Mouse (Mus musculus): Measurements from ENCODE around the gene Eppin. TPM values are rescaled to one million over a fixed set of nuclear protein-coding genes. Genes with fewer than 3 reads are reported as not detected.
A peak's percentile ranks its signal among the peaks of the same experiment; 100 is the strongest.

Gene Eppin
- polyA plus RNA-seq, 1 experiment from 2014 or later: not detected

- Histone ChIP-seq H3K27ac (ENCODE audit: low read depth, low read length) (no peak overlapping the region), H3K4me3 (ENCODE audit: low read depth, low read length) (no peak overlapping the region), H3K4me2 (no peak overlapping the region), H3K4me1 (ENCODE audit: control insufficient read depth, insufficient read depth, low read length) (0 out of 2 replicates have a peak, but pooled peaks cover 4% of the 10 kb centered on the region), H3K9me3 (replicated peaks; ENCODE audit: control insufficient read depth, low read length) (no peaks in the 10 kb centered on the region), H3K27me3 (ENCODE audit: control insufficient read depth, insufficient read depth, low read length) (peaks cover 21% of the 10 kb centered on the region), H3K9ac (ENCODE audit: low read depth, low read length) (no peak overlapping the region), H3K36me3 (ENCODE audit: control insufficient read depth, insufficient read depth, low read length) (no peaks in the 10 kb centered on the region)
- 67% methylated on average over 5 of the region's 5 CpGs for WGBS (ENCODE audit: insufficient replicate concordance)
- ATAC-seq (replicated peaks; ENCODE audit: insufficient number of reproducible peaks, low FRiP score, low TSS enrichment): no peak
Observed at GRCm38 (mm10) chr2:164564346-164564745, 29.0 kb downstream of the Eppin start.

GRCm38 (mm10) chr2:164563339-164564038 lies 29.9 kb downstream of the Eppin start:
- peak; percentile 41; the same call in 1 of the 2 replicates for ATAC-seq (replicated peaks; ENCODE audit: insufficient number of reproducible peaks, low FRiP score, low TSS enrichment)
- peak overlapping the region; percentile 72 for H3K9ac ChIP-seq (ENCODE audit: low read depth, low read length)
- H3K27me3 ChIP-seq (ENCODE audit: control insufficient read depth, insufficient read depth, low read length): peaks cover 21% of the 10 kb centered on the region
- H3K9me3 ChIP-seq (replicated peaks; ENCODE audit: control insufficient read depth, low read length): no peaks in the 10 kb centered on the region
- H3K36me3 ChIP-seq (ENCODE audit: control insufficient read depth, insufficient read depth, low read length): no peaks in the 10 kb centered on the region
- 0 out of 2 replicates have a peak, but pooled peaks cover 4% of the 10 kb centered on the region for H3K4me1 ChIP-seq (ENCODE audit: control insufficient read depth, insufficient read depth, low read length)
- peak overlapping the region; percentile 97 for H3K4me2 ChIP-seq
- no peak overlapping the region for H3K27ac ChIP-seq (ENCODE audit: low read depth, low read length)
- H3K4me3 ChIP-seq (ENCODE audit: low read depth, low read length): peak overlapping the region; percentile 52
- under 1% methylated on average over 32 of the region's 32 CpGs for WGBS (ENCODE audit: insufficient replicate concordance)

- no peaks in the 10 kb centered on the region for H3K9me3 ChIP-seq (replicated peaks; ENCODE audit: control insufficient read depth, low read length)
- H3K27me3 ChIP-seq (ENCODE audit: control insufficient read depth, insufficient read depth, low read length): peaks cover 21% of the 10 kb centered on the region
- no peak for ATAC-seq (replicated peaks; ENCODE audit: insufficient number of reproducible peaks, low FRiP score, low TSS enrichment)
- no peaks in the 10 kb centered on the region for H3K36me3 ChIP-seq (ENCODE audit: control insufficient read depth, insufficient read depth, low read length)
- peak within 1 kb of the TSS; percentile 72 for H3K9ac ChIP-seq (ENCODE audit: low read depth, low read length)
- peak within 1 kb of the TSS; percentile 52 for H3K4me3 ChIP-seq (ENCODE audit: low read depth, low read length)
- H3K4me2 ChIP-seq: peak within 1 kb of the TSS; percentile 97
- no peak within 1 kb of the TSS for H3K27ac ChIP-seq (ENCODE audit: low read depth, low read length)
- 0 out of 2 replicates have a peak, but pooled peaks cover 4% of the 10 kb centered on the region for H3K4me1 ChIP-seq (ENCODE audit: control insufficient read depth, insufficient read depth, low read length)
- WGBS (ENCODE audit: insufficient replicate concordance): 4% methylated on average over 24 of the region's 24 CpGs
Observed at GRCm38 (mm10) chr2:164562391-164563188, 30.8 kb downstream of the Eppin start, which contains the start of gene Wfdc2. Gene Wfdc2, plus strand, starts transcription at chr2:164562413.

- peaks cover 18% of the 10 kb centered on the region for H3K27me3 ChIP-seq (ENCODE audit: control insufficient read depth, insufficient read depth, low read length)
- WGBS (ENCODE audit: insufficient replicate concordance): 83% methylated on average over 8 of the region's 8 CpGs
- no peaks in the 10 kb centered on the region for H3K9me3 ChIP-seq (replicated peaks; ENCODE audit: control insufficient read depth, low read length)
- H3K4me2 ChIP-seq: no peak overlapping the region
- 0 out of 2 replicates have a peak, but pooled peaks cover 4% of the 10 kb centered on the region for H3K4me1 ChIP-seq (ENCODE audit: control insufficient read depth, insufficient read depth, low read length)
- no peak overlapping the region for H3K4me3 ChIP-seq (ENCODE audit: low read depth, low read length)
- no peak for ATAC-seq (replicated peaks; ENCODE audit: insufficient number of reproducible peaks, low FRiP score, low TSS enrichment)
- H3K27ac ChIP-seq (ENCODE audit: low read depth, low read length): no peak overlapping the region
- H3K9ac ChIP-seq (ENCODE audit: low read depth, low read length): no peak overlapping the region
- H3K36me3 ChIP-seq (ENCODE audit: control insufficient read depth, insufficient read depth, low read length): no peaks in the 10 kb centered on the region
Observed at GRCm38 (mm10) chr2:164560106-164560505, 33.3 kb downstream of the Eppin start.

- 0 out of 2 replicates have a peak, but pooled peaks cover 4% of the 10 kb centered on the region for H3K4me1 ChIP-seq (ENCODE audit: control insufficient read depth, insufficient read depth, low read length)
- no peak overlapping the region for H3K27ac ChIP-seq (ENCODE audit: low read depth, low read length)
Observed at GRCm38 (mm10) chr2:164558991-164559645, 34.3 kb downstream of the Eppin start.

GRCm38 (mm10) chr2:164558426-164558825 lies 35.0 kb downstream of the Eppin start:
- Histone ChIP-seq H3K36me3 (ENCODE audit: control insufficient read depth, insufficient read depth, low read length) (no peaks in the 10 kb centered on the region), H3K9me3 (replicated peaks; ENCODE audit: control insufficient read depth, low read length) (no peaks in the 10 kb centered on the region), H3K4me3 (ENCODE audit: low read depth, low read length) (no peak overlapping the region), H3K9ac (ENCODE audit: low read depth, low read length) (no peak overlapping the region), H3K27me3 (ENCODE audit: control insufficient read depth, insufficient read depth, low read length) (peaks cover 14% of the 10 kb centered on the region), H3K4me1 (ENCODE audit: control insufficient read depth, insufficient read depth, low read length) (0 out of 2 replicates have a peak, but pooled peaks cover 4% of the 10 kb centered on the region), H3K4me2 (no peak overlapping the region), H3K27ac (ENCODE audit: low read depth, low read length) (no peak overlapping the region)
- ATAC-seq (replicated peaks; ENCODE audit: insufficient number of reproducible peaks, low FRiP score, low TSS enrichment): no peak
- 80% methylated on average over 8 of the region's 8 CpGs for WGBS (ENCODE audit: insufficient replicate concordance)

More at GRCm38 (mm10) chr2:164558991-164559645, 34.3 kb downstream of the Eppin start:
- Histone ChIP-seq H3K27me3 (ENCODE audit: control insufficient read depth, insufficient read depth, low read length) (peaks cover 15% of the 10 kb centered on the region), H3K4me3 (ENCODE audit: low read depth, low read length) (no peak overlapping the region), H3K36me3 (ENCODE audit: control insufficient read depth, insufficient read depth, low read length) (no peaks in the 10 kb centered on the region), H3K9ac (ENCODE audit: low read depth, low read length) (no peak overlapping the region), H3K9me3 (replicated peaks; ENCODE audit: control insufficient read depth, low read length) (no peaks in the 10 kb centered on the region), H3K4me2 (no peak overlapping the region)
- ATAC-seq (replicated peaks; ENCODE audit: insufficient number of reproducible peaks, low FRiP score, low TSS enrichment): no peak
- WGBS (ENCODE audit: insufficient replicate concordance): 32% methylated on average over 16 of the region's 16 CpGs

- no peaks in the 10 kb centered on the region for H3K36me3 ChIP-seq (ENCODE audit: control insufficient read depth, insufficient read depth, low read length)
- H3K4me3 ChIP-seq (ENCODE audit: low read depth, low read length): no peak overlapping the region
- H3K4me2 ChIP-seq: no peak overlapping the region
- ATAC-seq (replicated peaks; ENCODE audit: insufficient number of reproducible peaks, low FRiP score, low TSS enrichment): no peak
- no peaks in the 10 kb centered on the region for H3K9me3 ChIP-seq (replicated peaks; ENCODE audit: control insufficient read depth, low read length)
- 81% methylated on average over 9 of the region's 9 CpGs for WGBS (ENCODE audit: insufficient replicate concordance)
- no peaks in the 10 kb centered on the region; the same call in 1 of the 2 replicates for H3K4me1 ChIP-seq (ENCODE audit: control insufficient read depth, insufficient read depth, low read length)
- no peaks in the 10 kb centered on the region; the same call in 1 of the 2 replicates for H3K27me3 ChIP-seq (ENCODE audit: control insufficient read depth, insufficient read depth, low read length)
- H3K27ac ChIP-seq (ENCODE audit: low read depth, low read length): no peak overlapping the region
- no peak overlapping the region for H3K9ac ChIP-seq (ENCODE audit: low read depth, low read length)
Observed at GRCm38 (mm10) chr2:164551502-164551901, 41.9 kb downstream of the Eppin start.

GRCm38 (mm10) chr2:164550895-164551269 lies 42.5 kb downstream of the Eppin start:
- no peaks in the 10 kb centered on the region; the same call in 1 of the 2 replicates for H3K4me1 ChIP-seq (ENCODE audit: control insufficient read depth, insufficient read depth, low read length)
- H3K36me3 ChIP-seq (ENCODE audit: control insufficient read depth, insufficient read depth, low read length): no peaks in the 10 kb centered on the region
- no peak for ATAC-seq (replicated peaks; ENCODE audit: insufficient number of reproducible peaks, low FRiP score, low TSS enrichment)
- H3K27ac ChIP-seq (ENCODE audit: low read depth, low read length): no peak overlapping the region
- 62% methylated on average over 2 of the region's 2 CpGs for WGBS (ENCODE audit: insufficient replicate concordance)
- no peaks in the 10 kb centered on the region for H3K9me3 ChIP-seq (replicated peaks; ENCODE audit: control insufficient read depth, low read length)
- H3K9ac ChIP-seq (ENCODE audit: low read depth, low read length): no peak overlapping the region
- no peaks in the 10 kb centered on the region for H3K27me3 ChIP-seq (ENCODE audit: control insufficient read depth, insufficient read depth, low read length)
- no peak overlapping the region for H3K4me3 ChIP-seq (ENCODE audit: low read depth, low read length)
- no peak overlapping the region for H3K4me2 ChIP-seq
